Mouse (Mus musculus): ENCODE results near the gene Tent5c.
"Not testable (repeated sequence)": the region's sequence is repeated elsewhere in the genome, so short reads cannot be mapped to it uniquely, and the experiment has no call there.

Tent5c gene

GRCm38 (mm10) chr3:100439088-100439487 lies 50.0 kb downstream of the Tent5c start:
- no peak for DNase-seq (ENCODE audit: low spot score in 2 of 2)

- no peak for DNase-seq (ENCODE audit: low spot score in 2 of 2)
Observed at GRCm38 (mm10) chr3:100438461-100439002, 50.6 kb downstream of the Tent5c start.

- DNase-seq (ENCODE audit: low spot score in 2 of 2) = no peak
Observed at GRCm38 (mm10) chr3:100436756-100437155, 52.4 kb downstream of the Tent5c start.

GRCm38 (mm10) chr3:100431705-100432104 lies 57.4 kb downstream of the Tent5c start:
- no peak for DNase-seq (ENCODE audit: low spot score in 2 of 2)

- DNase-seq (ENCODE audit: low spot score in 2 of 2) = no peak
Observed at GRCm38 (mm10) chr3:100430731-100431130, 58.4 kb downstream of the Tent5c start.

GRCm38 (mm10) chr3:100430101-100430500 lies 59.0 kb downstream of the Tent5c start:
- no peak for DNase-seq (ENCODE audit: low spot score in 2 of 2)

GRCm38 (mm10) chr3:100429667-100430066 lies 59.5 kb downstream of the Tent5c start:
- DNase-seq (ENCODE audit: low spot score in 2 of 2) = no peak

GRCm38 (mm10) chr3:100427548-100427947 lies 61.6 kb downstream of the Tent5c start:
- no peak for DNase-seq (ENCODE audit: low spot score in 2 of 2)

GRCm38 (mm10) chr3:100422392-100423167 lies 66.5 kb downstream of the Tent5c start:
- peak; percentile 18 to 44 for DNase-seq (ENCODE audit: low spot score in 2 of 2)

- no peak for DNase-seq (ENCODE audit: low spot score in 2 of 2)
Observed at GRCm38 (mm10) chr3:100421354-100421753, 67.8 kb downstream of the Tent5c start.

- no peak for DNase-seq (ENCODE audit: low spot score in 2 of 2)
Observed at GRCm38 (mm10) chr3:100420691-100421056, 68.5 kb downstream of the Tent5c start.

GRCm38 (mm10) chr3:100419962-100420690 lies 69.0 kb downstream of the Tent5c start:
- no peak for DNase-seq (ENCODE audit: low spot score in 2 of 2)

- DNase-seq (ENCODE audit: low spot score in 2 of 2) = no peak
Observed at GRCm38 (mm10) chr3:100418387-100418786, 70.7 kb downstream of the Tent5c start.

- DNase-seq (ENCODE audit: low spot score in 2 of 2) = no peak
Observed at GRCm38 (mm10) chr3:100417772-100418311, 71.3 kb downstream of the Tent5c start.

- DNase-seq (ENCODE audit: low spot score in 2 of 2) = no peak
Observed at GRCm38 (mm10) chr3:100415671-100416070, 73.5 kb downstream of the Tent5c start.

- not testable (repeated sequence) for DNase-seq (ENCODE audit: low spot score in 2 of 2)
Observed at GRCm38 (mm10) chr3:100413586-100413985, 75.5 kb downstream of the Tent5c start.

GRCm38 (mm10) chr3:100411945-100412344 lies 77.2 kb downstream of the Tent5c start:
- DNase-seq (ENCODE audit: low spot score in 2 of 2) = no peak

- no peak for DNase-seq (ENCODE audit: low spot score in 2 of 2)
Observed at GRCm38 (mm10) chr3:100409280-100409679, 79.8 kb downstream of the Tent5c start.

- no peak for DNase-seq (ENCODE audit: low spot score in 2 of 2)
Observed at GRCm38 (mm10) chr3:100408351-100409043, 80.6 kb downstream of the Tent5c start.

- no peak for DNase-seq (ENCODE audit: low spot score in 2 of 2)
Observed at GRCm38 (mm10) chr3:100402656-100403055, 86.5 kb downstream of the Tent5c start.

Data from heart, adult 9 months (tissue).